Mouse (Mus musculus): Measurements from ENCODE around the gene Gm45713. TPM values are rescaled to one million over a fixed set of nuclear protein-coding genes. Genes with fewer than 3 reads are reported as not detected.
"Not testable (repeated sequence)": the region's sequence is repeated elsewhere in the genome, so short reads cannot be mapped to it uniquely, and the experiment has no call there.

Gm45713 gene
- polyA plus RNA-seq, 1 experiment from 2014 or later, result 0.61 TPM

GRCm38 (mm10) chr7:45176356-45176755 lies 40.3 kb upstream of the Gm45713 start:
- ATAC-seq (ENCODE audit: low read depth) (no peak), DNase-seq (ENCODE audit: low spot score) (no peak)
- Histone ChIP-seq H3K36me3 (ENCODE audit: control insufficient read depth, insufficient read depth, low read length) (no peaks in the 10 kb centered on the region), H3K9me3 (ENCODE audit: control insufficient read depth, low read length) (no peaks in the 10 kb centered on the region), H3K4me2 (ENCODE audit: low read depth, low read length) (peak overlapping the region; percentile 42), H3K4me1 (ENCODE audit: control insufficient read depth, insufficient read depth, low read length) (no peaks in the 10 kb centered on the region), H3K27ac (replicated peaks; ENCODE audit: low read depth, low read length) (no peak overlapping the region), H3K4me3 (ENCODE audit: low read depth, low read length) (peak overlapping the region; percentile 13), H3K27me3 (replicated peaks; ENCODE audit: control insufficient read depth, insufficient read depth, low read length) (peaks cover 75% of the 10 kb centered on the region), H3K9ac (ENCODE audit: low read depth, low read length) (peak overlapping the region; percentile 40; the same call in 1 of the 2 replicates)
- 4% methylated on average over 27 of the region's 31 CpGs for WGBS

- H3K27ac ChIP-seq (replicated peaks; ENCODE audit: low read depth, low read length), result no peak overlapping the region
- WGBS, result 2% methylated on average over 20 of the region's 23 CpGs
- peak overlapping the region; percentile 40; the same call in 1 of the 2 replicates for H3K9ac ChIP-seq (ENCODE audit: low read depth, low read length)
Measured at GRCm38 (mm10) chr7:45175929-45176328, 39.9 kb upstream of the Gm45713 start.

GRCm38 (mm10) chr7:45175398-45175797 lies 39.4 kb upstream of the Gm45713 start:
- Histone ChIP-seq H3K4me2 (ENCODE audit: low read depth, low read length) (no peak overlapping the region), H3K4me3 (ENCODE audit: low read depth, low read length) (no peak overlapping the region), H3K4me1 (ENCODE audit: control insufficient read depth, insufficient read depth, low read length) (no peaks in the 10 kb centered on the region), H3K27ac (replicated peaks; ENCODE audit: low read depth, low read length) (no peak overlapping the region), H3K9me3 (ENCODE audit: control insufficient read depth, low read length) (peaks cover under 1% of the 10 kb centered on the region; the same call in 1 of the 2 replicates), H3K36me3 (ENCODE audit: control insufficient read depth, insufficient read depth, low read length) (no peaks in the 10 kb centered on the region), H3K9ac (ENCODE audit: low read depth, low read length) (no peak overlapping the region), H3K27me3 (replicated peaks; ENCODE audit: control insufficient read depth, insufficient read depth, low read length) (peaks cover 66% of the 10 kb centered on the region)
- no peak for ATAC-seq (ENCODE audit: low read depth)
- DNase-seq (ENCODE audit: low spot score), result no peak
- under 1% methylated on average over 13 of the region's 13 CpGs for WGBS

More at GRCm38 (mm10) chr7:45175929-45176328, 39.9 kb upstream of the Gm45713 start:
- peaks cover 71% of the 10 kb centered on the region for H3K27me3 ChIP-seq (replicated peaks; ENCODE audit: control insufficient read depth, insufficient read depth, low read length)
- no peak for DNase-seq (ENCODE audit: low spot score)
- peak overlapping the region; percentile 42 for H3K4me2 ChIP-seq (ENCODE audit: low read depth, low read length)
- no peaks in the 10 kb centered on the region for H3K9me3 ChIP-seq (ENCODE audit: control insufficient read depth, low read length)
- no peak for ATAC-seq (ENCODE audit: low read depth)
- H3K36me3 ChIP-seq (ENCODE audit: control insufficient read depth, insufficient read depth, low read length), result no peaks in the 10 kb centered on the region
- peak overlapping the region; percentile 13 for H3K4me3 ChIP-seq (ENCODE audit: low read depth, low read length)
- no peaks in the 10 kb centered on the region for H3K4me1 ChIP-seq (ENCODE audit: control insufficient read depth, insufficient read depth, low read length)

DNA sequence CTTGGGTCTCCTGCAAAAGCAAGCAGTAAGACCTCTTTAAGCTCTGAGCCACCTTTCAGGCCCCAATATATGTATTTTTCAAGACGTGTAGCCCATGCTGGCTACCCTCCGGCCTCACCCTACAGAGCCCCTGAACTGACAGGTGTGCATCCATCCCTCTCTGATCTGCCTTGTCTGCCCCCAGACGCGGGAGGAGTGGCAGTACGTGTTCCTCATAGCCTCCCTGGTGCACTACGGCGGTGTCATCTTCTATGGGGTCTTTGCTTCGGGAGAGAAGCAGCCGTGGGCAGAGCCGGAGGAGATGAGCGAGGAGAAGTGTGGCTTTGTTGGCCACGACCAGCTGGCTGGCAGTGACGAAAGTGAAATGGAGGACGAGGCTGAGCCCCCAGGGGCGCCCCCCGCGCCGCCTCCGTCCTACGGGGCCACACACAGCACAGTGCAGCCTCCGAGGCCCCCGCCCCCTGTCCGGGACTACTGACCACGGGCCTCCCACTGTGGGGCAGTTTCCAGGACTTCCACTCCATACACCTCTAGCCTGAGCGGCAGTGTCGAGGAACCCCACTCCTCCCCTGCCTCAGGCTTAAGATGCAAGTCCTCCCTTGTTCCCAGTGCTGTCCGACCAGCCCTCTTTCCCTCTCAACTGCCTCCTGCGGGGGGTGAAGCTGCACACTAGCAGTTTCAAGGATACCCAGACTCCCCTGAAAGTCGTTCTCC lies 38.7 kb upstream of the Gm45713 start:
- ATAC-seq (ENCODE audit: low read depth), result peak; percentile 35
- H3K27me3 ChIP-seq (replicated peaks; ENCODE audit: control insufficient read depth, insufficient read depth, low read length), result peaks cover 63% of the 10 kb centered on the region
- H3K9ac ChIP-seq (ENCODE audit: low read depth, low read length), result no peak overlapping the region
- no peak for DNase-seq (ENCODE audit: low spot score)
- peak overlapping the region; percentile 4; the same call in 1 of the 2 replicates for H3K4me3 ChIP-seq (ENCODE audit: low read depth, low read length)
- H3K9me3 ChIP-seq (ENCODE audit: control insufficient read depth, low read length), result peaks cover 7% of the 10 kb centered on the region
- H3K4me1 ChIP-seq (ENCODE audit: control insufficient read depth, insufficient read depth, low read length), result no peaks in the 10 kb centered on the region
- WGBS, result 4% methylated on average over 25 of the region's 29 CpGs
- no peaks in the 10 kb centered on the region for H3K36me3 ChIP-seq (ENCODE audit: control insufficient read depth, insufficient read depth, low read length)
- no peak overlapping the region for H3K27ac ChIP-seq (replicated peaks; ENCODE audit: low read depth, low read length)
- H3K4me2 ChIP-seq (ENCODE audit: low read depth, low read length), result peak overlapping the region; percentile 28

- H3K36me3 ChIP-seq (ENCODE audit: control insufficient read depth, insufficient read depth, low read length); H3K9ac ChIP-seq (ENCODE audit: low read depth, low read length); H3K4me2 ChIP-seq (ENCODE audit: low read depth, low read length); H3K4me3 ChIP-seq (ENCODE audit: low read depth, low read length); ATAC-seq (ENCODE audit: low read depth); DNase-seq (ENCODE audit: low spot score); H3K4me1 ChIP-seq (ENCODE audit: control insufficient read depth, insufficient read depth, low read length); H3K27ac ChIP-seq (replicated peaks; ENCODE audit: low read depth, low read length): not testable (repeated sequence)
- Histone ChIP-seq H3K27me3 (replicated peaks; ENCODE audit: control insufficient read depth, insufficient read depth, low read length) (peaks cover 63% of the 10 kb centered on the region), H3K9me3 (ENCODE audit: control insufficient read depth, low read length) (peaks cover 17% of the 10 kb centered on the region)
- WGBS, result 73% methylated on average over 1 of the region's 1 CpGs
Measured at GRCm38 (mm10) chr7:45173772-45174171, 37.7 kb upstream of the Gm45713 start.

DNA sequence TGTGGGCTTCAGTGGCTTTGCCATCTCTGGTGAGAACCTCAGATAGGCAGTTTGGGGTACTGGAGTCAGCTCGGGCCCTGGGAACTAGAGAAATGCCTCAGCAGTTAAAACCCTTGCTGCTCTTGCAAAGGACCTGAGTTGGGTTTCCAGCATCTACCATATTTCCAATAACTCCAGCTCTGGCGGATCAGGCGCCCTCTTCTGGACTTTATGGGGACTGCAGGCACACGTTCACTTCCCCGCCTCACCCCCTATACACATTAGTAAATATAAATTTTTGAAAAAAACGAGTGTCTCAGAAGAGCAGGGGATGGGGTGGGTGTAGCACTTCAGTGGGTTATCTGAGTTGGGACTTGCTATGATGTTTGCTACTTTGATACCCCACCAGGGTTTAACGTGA lies 36.9 kb upstream of the Gm45713 start:
- no peak overlapping the region for H3K4me2 ChIP-seq (ENCODE audit: low read depth, low read length)
- no peak for ATAC-seq (ENCODE audit: low read depth)
- no peak overlapping the region for H3K27ac ChIP-seq (replicated peaks; ENCODE audit: low read depth, low read length)
- no peaks in the 10 kb centered on the region for H3K4me1 ChIP-seq (ENCODE audit: control insufficient read depth, insufficient read depth, low read length)
- peaks cover 17% of the 10 kb centered on the region for H3K9me3 ChIP-seq (ENCODE audit: control insufficient read depth, low read length)
- DNase-seq (ENCODE audit: low spot score), result no peak
- peaks cover 63% of the 10 kb centered on the region for H3K27me3 ChIP-seq (replicated peaks; ENCODE audit: control insufficient read depth, insufficient read depth, low read length)
- 55% methylated on average over 7 of the region's 7 CpGs for WGBS
- no peaks in the 10 kb centered on the region for H3K36me3 ChIP-seq (ENCODE audit: control insufficient read depth, insufficient read depth, low read length)
- no peak overlapping the region for H3K4me3 ChIP-seq (ENCODE audit: low read depth, low read length)
- H3K9ac ChIP-seq (ENCODE audit: low read depth, low read length), result no peak overlapping the region

DNA sequence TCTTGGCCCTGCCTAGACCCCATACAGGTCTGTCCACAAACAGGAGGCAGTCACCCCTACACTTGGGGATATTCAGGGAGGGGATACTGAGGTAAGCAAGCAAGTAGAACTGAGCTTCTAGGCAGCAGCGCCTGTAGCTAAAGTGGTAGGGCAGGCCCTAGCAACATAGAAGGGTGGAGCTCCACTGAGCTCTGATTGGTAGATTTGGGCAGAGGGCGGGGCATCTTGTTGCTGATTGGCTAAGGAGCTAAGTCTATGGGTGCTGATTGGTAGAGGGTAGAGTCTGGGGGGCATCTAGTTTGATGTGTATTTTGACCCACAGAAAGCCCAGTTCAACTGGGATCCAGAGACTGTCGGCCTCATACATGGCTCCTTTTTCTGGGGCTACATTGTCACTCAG lies 33.5 kb upstream of the Gm45713 start:
- ATAC-seq (ENCODE audit: low read depth) (no peak), DNase-seq (ENCODE audit: low spot score) (no peak)
- Histone ChIP-seq H3K4me3 (ENCODE audit: low read depth, low read length) (no peak overlapping the region), H3K4me2 (ENCODE audit: low read depth, low read length) (no peak overlapping the region), H3K27ac (replicated peaks; ENCODE audit: low read depth, low read length) (no peak overlapping the region), H3K27me3 (replicated peaks; ENCODE audit: control insufficient read depth, insufficient read depth, low read length) (peaks cover 63% of the 10 kb centered on the region), H3K9ac (ENCODE audit: low read depth, low read length) (no peak overlapping the region), H3K36me3 (ENCODE audit: control insufficient read depth, insufficient read depth, low read length) (no peaks in the 10 kb centered on the region), H3K4me1 (ENCODE audit: control insufficient read depth, insufficient read depth, low read length) (no peaks in the 10 kb centered on the region), H3K9me3 (ENCODE audit: control insufficient read depth, low read length) (peaks cover 17% of the 10 kb centered on the region)
- 94% methylated on average over 3 of the region's 3 CpGs for WGBS

DNA sequence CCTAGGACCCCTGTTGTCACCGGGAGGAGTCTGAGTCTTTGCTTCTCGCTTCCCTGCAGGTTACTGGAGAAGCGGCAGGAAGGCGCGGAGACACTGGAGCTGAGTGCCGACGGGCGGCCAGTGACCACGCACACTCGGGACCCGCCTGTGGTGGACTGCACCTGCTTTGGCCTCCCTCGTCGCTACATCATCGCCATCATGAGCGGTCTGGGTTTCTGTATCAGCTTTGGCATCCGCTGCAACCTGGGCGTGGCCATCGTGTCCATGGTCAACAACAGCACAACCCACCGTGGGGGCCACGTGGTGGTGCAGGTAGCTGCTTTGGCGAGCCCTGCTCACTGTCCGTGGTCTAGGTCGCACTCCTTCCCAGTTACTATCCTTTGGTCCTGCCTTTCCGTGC lies 32.6 kb upstream of the Gm45713 start:
- Histone ChIP-seq H3K27ac (replicated peaks; ENCODE audit: low read depth, low read length) (no peak overlapping the region), H3K9ac (ENCODE audit: low read depth, low read length) (no peak overlapping the region), H3K4me1 (ENCODE audit: control insufficient read depth, insufficient read depth, low read length) (no peaks in the 10 kb centered on the region), H3K4me3 (ENCODE audit: low read depth, low read length) (peak overlapping the region; percentile 1; the same call in 1 of the 2 replicates), H3K4me2 (ENCODE audit: low read depth, low read length) (no peak overlapping the region), H3K9me3 (ENCODE audit: control insufficient read depth, low read length) (peaks cover 17% of the 10 kb centered on the region), H3K27me3 (replicated peaks; ENCODE audit: control insufficient read depth, insufficient read depth, low read length) (peaks cover 65% of the 10 kb centered on the region), H3K36me3 (ENCODE audit: control insufficient read depth, insufficient read depth, low read length) (no peaks in the 10 kb centered on the region)
- no peak for DNase-seq (ENCODE audit: low spot score)
- ATAC-seq (ENCODE audit: low read depth), result no peak
- 5% methylated on average over 22 of the region's 24 CpGs for WGBS

Measured in embryonic facial prominence, embryonic 14.5 days (tissue).